Mouse (Mus musculus) embryo, embryonic 11.5 days (tissue): ENCODE results near the gene Macf1.

Experiments
- DNase-seq: peaks from one replicate; pipeline ENCODE4 v3.0.0-alpha.2; 2012; ENCODE audit warnings: low read depth, low spot score

The Macf1 gene

DNA sequence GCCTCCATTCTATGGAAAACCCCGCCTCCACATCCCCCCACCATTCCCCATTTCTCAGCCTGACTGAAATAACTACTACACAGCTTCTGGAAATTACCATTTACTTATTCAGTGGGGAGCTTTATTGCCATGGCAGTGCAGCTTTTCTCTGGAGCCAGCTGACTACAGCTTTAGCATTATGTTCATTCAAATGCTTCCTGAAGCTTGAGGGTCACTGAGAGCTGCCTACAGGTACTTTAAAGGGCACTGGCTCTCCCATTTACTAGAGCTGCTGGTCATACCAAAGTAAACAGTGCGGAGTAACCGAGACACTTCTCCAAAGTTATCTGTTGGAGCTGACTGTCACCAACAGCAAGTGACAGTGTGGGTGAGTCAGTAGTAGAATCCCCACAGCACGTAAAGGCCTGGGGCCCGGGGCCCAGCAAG is 89.8 kb downstream of the Macf1 start:
- DNase-seq = no peak

- no peak for DNase-seq
These were observed 90.5 kb downstream of the Macf1 start for GRCm38 (mm10) chr4:123593664-123594063.

DNA sequence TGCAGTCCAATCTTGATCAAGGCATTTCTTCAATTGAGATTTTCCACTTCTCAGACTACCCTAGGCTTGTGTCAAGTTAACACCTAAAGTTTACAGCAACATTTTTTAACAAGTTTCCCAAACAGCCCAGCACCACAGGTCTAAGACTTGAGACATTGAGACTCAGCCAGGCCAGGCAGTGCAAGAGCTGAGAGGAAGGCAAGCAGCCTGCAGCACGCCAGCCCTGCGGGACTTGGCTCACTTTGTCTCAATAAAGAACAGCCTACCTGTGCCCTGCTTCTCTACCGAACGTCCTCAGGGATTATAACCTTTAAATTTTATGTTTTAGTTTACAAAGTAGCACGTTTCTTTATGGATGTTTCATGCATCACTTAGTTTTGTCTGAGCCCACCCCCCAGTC is 92.1 kb downstream of the Macf1 start:
- DNase-seq = no peak

- DNase-seq = no peak
These were observed 93.0 kb downstream of the Macf1 start for GRCm38 (mm10) chr4:123591026-123591635.

- no peak for DNase-seq
These were observed 94.7 kb downstream of the Macf1 start for GRCm38 (mm10) chr4:123589496-123589895.

DNA sequence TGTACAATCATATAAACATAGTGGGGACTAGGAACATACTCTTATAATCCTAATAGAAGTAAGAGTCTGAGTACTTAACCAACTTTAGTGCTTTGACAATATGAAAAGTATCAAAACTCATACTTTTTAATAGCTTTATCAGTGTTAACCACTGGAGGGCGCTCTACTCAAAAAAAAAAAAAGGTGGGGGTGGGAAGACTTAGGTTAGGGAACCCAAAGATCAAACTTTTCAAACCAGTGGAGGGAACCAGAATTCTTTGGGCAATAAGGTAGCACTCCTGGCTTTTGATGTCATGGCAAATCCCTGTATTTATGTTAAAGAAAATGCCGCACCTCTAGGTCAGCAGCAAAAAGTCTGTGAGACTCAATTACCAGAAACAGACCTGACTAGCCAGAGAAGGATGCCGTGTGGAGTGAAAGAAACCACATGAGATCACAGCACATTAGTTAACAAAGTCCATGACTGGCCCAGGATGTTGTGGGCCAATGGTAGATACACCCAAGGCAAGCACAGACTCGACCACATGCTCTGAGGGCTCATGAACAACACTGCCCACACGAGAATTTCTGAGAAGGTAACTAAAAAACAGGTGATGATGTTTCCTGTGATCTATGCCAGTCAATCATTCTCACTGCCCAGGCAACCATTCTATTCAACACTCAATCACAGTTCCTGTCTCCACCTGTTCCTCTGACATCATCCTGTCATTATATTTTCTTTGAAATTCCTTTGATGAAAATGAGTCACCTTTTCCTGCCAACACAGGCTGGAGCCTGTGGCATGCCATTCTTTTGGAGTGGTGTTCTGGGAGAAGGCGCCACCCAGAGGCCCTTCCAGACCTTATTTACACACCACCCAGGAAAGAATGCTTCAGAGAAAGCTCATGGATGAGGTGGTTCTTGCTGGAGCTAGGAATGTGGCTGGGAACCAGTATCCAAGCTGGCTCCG is 95.5 kb downstream of the Macf1 start:
- DNase-seq = no peak

DNA sequence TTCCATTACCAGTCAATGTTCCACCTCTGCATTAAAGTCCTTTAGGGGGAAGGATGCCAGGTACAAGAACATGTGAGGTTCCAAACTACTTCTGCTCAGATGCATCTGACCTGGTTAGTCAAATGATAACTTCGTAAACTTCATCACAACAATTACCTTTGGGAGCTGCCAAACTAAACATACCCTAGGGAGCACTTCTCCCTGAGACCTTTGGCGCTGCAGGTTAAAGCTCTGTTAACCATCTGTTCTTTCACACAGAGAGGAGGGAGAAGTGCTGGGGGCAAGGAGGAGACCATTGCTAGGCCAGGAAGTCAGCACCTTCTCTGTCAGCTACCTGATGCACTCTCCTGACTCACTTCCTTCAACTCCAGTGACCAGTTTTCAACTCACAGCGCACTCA is 96.5 kb downstream of the Macf1 start:
- DNase-seq = no peak

DNA sequence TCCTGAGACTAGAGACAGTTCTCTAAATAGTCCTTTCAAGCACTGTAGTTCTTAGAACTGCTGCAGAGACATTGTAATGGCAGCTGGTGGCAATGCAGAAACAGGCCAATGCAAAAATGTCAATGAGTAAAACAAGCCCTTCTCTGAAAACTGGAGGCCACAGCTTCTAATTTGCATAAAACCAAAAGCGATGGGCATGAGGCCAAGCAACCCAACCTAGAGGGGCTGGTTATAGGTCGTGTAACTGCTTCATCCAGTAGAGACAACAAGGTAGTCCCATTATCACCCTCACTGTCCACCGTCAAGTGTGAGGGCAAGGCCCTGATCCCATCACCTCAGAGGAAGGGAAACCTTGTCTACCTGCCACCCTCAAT is 99.5 kb downstream of the Macf1 start:
- no peak for DNase-seq

DNA sequence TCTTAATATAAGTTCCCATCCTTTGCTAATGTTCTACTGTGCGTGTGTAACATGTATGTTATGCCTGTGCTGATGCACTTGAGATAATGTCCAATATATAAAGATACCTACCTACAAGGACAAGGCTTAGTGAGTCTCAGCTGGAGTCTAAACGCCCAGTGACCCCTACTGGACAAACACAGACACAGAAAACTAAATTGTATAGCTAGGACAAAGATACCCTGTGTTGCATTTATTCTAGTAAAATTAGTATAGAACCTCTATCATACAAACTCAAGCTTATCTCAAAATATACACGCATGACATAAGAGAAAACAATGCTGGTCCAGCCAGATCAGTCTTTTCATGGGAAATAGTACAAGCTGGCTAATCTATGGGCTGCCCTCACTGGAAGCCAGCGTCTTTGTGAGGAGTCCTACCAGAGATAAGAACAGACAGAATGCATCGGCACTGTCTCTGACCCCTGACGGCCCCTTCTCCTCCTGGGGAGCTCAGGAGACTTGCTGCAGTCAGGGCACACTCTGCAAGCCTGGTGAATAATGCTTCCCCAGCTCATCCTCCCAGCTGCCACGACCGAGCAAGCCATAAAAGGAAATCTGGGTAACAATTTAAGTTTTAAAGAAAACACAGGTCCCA is 100.0 kb downstream of the Macf1 start:
- DNase-seq = no peak

DNA sequence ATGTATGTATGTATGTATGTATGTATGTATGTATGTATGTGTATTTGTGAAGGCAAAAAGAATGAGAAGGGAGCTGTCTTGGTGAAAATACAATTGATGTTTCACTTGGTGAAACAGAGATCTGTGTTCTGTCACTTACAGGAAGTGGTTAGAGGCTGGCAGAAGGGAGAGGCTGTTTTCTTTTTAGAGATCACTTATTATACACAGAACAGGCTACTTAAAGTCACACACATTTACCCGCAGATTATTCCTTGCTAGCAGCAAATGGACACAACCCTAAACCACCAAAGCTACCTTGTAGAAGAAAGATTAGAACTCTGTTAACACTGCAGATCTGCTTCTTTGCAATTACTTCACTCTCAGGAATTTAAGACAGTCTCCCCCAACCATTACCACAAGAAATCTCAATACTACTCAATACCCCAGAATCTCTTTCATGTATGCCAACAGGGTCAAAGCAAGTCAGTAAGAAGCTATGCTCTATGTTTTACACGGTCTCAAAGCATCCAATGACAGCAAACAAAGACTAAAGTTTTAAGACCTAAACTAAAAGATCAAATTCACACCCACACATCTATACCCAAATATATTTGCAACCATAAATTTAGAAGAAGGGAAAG is 106.6 kb downstream of the Macf1 start:
- no peak for DNase-seq

GRCm38 (mm10) chr4:123572434-123573336 is 111.5 kb downstream of the Macf1 start:
- no peak for DNase-seq

DNA sequence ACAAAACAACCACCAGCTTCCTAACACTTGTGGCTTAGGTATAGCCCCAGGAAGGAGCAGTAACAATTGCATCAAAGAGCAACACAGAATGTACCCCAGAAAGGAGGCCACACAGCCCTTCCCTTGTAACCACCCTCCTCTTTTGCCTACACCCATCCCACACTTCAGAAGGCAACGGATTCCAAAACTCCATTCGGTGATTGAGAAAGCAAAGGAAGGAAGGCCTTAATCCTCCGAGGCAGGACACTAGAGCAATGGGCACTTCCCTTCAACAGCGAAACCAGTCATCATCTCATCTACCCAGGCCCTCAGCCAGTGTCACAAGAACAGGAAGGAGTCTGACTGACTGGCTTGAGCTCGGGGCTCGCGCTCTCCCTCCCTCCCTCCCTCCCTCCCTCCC is 112.3 kb downstream of the Macf1 start:
- DNase-seq = no peak

GRCm38 (mm10) chr4:123565291-123565861 is 118.8 kb downstream of the Macf1 start:
- DNase-seq = no peak

GRCm38 (mm10) chr4:123564051-123564791 is 119.9 kb downstream of the Macf1 start:
- no peak for DNase-seq

GRCm38 (mm10) chr4:123562177-123562815 is 121.9 kb downstream of the Macf1 start:
- no peak for DNase-seq

DNA sequence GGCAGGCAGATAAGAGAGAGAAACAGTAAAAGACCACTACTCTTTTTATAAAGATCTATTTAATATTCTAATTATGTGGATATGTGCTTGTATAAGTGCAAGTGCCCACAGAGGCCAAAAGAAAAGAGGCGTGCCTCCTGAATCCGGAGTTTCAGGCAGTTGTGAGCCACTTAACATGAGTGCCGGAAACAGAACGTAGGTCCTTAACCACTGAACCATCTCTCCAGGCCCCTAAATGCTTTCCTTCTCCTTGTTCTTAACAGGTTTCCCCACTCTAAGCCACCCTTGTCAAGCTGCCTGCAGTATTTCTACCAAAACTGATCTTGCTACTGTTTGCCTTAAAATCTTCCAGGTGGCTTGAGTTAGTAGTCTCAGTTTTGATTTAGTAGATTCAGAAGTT is 123.3 kb downstream of the Macf1 start:
- DNase-seq = no peak

- DNase-seq = no peak
These were observed 125.7 kb downstream of the Macf1 start for GRCm38 (mm10) chr4:123558496-123558895.

GRCm38 (mm10) chr4:123555251-123555650 is 128.9 kb downstream of the Macf1 start:
- DNase-seq = no peak

DNA sequence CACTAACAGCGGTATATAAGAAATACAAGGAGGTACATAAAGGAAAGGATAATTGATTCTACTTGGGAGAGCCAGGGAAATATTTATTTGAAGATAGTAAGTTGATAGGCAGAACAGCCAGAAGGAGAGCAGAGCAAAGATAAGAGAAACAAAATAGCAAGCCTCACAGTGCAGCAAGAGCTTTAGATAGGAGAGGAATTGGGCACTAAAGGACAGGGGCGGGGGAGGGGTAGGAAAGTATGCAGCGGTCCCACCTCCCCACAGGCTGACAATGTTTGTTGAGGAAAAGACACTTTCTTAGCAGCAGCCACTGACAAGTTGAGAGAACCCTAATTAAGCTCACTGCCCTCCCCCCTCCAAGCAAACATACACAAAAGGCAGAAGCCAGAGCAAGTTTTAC is 131.5 kb downstream of the Macf1 start:
- no peak for DNase-seq

DNA sequence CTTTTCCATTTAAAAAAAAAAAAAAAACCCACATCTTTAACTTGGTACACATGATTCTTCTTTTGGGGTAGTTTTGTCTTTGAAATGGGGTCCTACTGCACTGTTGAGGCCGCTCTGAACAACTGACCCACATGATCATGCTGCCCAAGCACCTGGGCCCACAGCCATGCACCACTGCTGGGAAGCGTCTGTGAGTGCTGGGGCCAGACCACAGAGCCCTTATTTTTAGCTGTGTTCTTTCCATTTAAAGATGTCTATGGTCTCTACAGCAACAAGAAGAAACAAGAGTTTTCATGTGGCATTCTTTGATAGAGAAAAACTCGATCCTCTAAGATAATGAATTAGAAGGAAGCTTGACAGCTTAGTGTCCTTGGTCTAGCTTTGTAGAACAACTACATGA is 135.8 kb downstream of the Macf1 start:
- DNase-seq = no peak
